Mouse (Mus musculus): ENCODE measurements at regions not wholly inside any gene's neighbourhood (a gene's known extent, or its start where the extent isn't known, plus 50 kb on each side); places are given as distances from the start of the nearest gene placed in this dataset.

GRCm38 (mm10) chr8:100942680-100943427, 1526.6 kb upstream of the Cdh8 start:
- DNase-seq (ENCODE audit: low read depth, low spot score), result peak; percentile 13

GRCm38 (mm10) chr8:100939533-100939932, 1523.3 kb upstream of the Cdh8 start:
- DNase-seq (ENCODE audit: low read depth, low spot score), result peak; percentile 48

- DNase-seq (ENCODE audit: low read depth, low spot score), result no peak
Observed at GRCm38 (mm10) chr8:100890307-100890706, 1474.0 kb upstream of the Cdh8 start.

- DNase-seq (ENCODE audit: low read depth, low spot score), result no peak
Observed at GRCm38 (mm10) chr8:100865624-100866023, 1449.4 kb upstream of the Cdh8 start.

GRCm38 (mm10) chr8:100850822-100851437, 1434.7 kb upstream of the Cdh8 start:
- peak; percentile 46 for DNase-seq (ENCODE audit: low read depth, low spot score)

Measured in ES-CJ7 (cell line).